Mouse (Mus musculus): Measurements from ENCODE around the gene Dhx33.

Dhx33 gene

GRCm38 (mm10) chr11:70982030-70982429, 22.2 kb downstream of the Dhx33 start:
- DNase-seq (ENCODE audit: low read depth), result peak; percentile 18

GRCm38 (mm10) chr11:70980751-70981510, 23.3 kb downstream of the Dhx33 start:
- no peak for DNase-seq (ENCODE audit: low read depth)

- DNase-seq (ENCODE audit: low read depth), result no peak
These were observed 24.0 kb downstream of the Dhx33 start for GRCm38 (mm10) chr11:70980232-70980631.

- no peak for DNase-seq (ENCODE audit: low read depth)
These were observed 26.9 kb downstream of the Dhx33 start for GRCm38 (mm10) chr11:70977293-70977692.

- no peak for DNase-seq (ENCODE audit: low read depth)
These were observed 29.0 kb downstream of the Dhx33 start for GRCm38 (mm10) chr11:70975193-70975592.

DNA sequence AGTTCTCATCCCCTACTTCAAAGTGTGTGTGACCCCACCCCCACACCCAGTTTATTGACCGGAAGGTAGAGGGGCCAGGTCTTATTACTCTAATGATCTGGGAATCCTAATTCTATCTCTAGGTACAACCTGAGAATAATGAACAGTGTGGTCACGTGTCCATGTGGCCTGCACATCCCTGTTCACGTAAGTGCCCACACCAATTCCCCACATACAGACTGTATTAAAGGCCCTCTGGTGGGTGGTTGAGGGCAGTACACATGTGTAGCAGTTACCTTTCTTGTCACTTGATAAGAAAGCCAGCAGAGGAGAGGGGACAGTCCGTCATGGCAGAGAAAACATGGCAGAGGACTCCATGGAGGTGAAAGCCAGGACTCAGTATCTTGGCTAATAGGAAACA, 30.3 kb downstream of the Dhx33 start:
- DNase-seq (ENCODE audit: low read depth), result peak; percentile 36

- no peak for DNase-seq (ENCODE audit: low read depth)
These were observed 31.7 kb downstream of the Dhx33 start for GRCm38 (mm10) chr11:70972586-70972985.

DNA sequence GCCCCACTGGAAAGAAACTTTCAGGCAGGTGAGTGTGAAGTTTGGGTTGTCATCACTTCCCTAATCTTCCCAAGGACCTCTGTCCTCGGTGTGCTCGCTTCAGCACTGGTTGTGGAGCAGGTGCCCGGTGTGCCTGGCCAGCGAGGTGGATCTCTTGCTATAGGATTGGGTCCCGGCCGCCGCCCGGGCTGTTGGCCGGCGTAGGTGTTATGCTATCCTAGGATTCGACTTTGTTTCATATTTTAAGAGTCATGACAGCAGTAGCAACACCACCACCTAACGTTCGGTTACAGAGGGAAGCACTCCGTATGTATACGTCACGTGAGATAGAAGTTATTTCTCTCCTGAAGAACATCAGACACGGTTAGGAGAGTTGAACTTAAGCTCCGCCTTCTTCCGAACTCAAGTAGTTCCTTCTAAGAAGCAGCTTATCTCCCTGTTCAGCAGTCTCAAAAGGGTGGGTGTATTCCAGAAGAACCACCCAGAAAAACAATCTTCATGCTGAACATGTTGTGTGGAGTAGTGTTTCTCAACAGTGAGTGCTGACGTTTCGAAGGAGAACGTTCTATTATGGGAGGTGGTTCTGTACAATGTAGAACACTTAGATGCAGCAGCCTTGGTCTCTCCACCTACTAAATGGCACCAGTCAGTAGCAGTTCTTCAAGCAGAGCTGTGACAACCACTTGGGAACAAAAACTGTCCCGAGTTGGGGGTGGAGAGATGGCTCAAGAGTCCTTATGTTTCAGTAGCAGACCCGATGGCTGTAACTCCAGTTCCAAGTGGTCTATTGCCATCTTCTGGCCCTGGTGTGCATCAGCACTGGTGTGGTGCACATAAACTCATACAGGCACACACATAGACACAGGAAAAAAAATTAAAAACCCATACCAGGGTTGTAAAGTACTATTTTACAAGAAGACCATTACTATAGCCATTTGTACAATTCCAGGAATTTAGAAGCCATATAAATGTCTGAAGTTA, 33.4 kb downstream of the Dhx33 start:
- DNase-seq (ENCODE audit: low read depth), result peak; percentile 76

DNA sequence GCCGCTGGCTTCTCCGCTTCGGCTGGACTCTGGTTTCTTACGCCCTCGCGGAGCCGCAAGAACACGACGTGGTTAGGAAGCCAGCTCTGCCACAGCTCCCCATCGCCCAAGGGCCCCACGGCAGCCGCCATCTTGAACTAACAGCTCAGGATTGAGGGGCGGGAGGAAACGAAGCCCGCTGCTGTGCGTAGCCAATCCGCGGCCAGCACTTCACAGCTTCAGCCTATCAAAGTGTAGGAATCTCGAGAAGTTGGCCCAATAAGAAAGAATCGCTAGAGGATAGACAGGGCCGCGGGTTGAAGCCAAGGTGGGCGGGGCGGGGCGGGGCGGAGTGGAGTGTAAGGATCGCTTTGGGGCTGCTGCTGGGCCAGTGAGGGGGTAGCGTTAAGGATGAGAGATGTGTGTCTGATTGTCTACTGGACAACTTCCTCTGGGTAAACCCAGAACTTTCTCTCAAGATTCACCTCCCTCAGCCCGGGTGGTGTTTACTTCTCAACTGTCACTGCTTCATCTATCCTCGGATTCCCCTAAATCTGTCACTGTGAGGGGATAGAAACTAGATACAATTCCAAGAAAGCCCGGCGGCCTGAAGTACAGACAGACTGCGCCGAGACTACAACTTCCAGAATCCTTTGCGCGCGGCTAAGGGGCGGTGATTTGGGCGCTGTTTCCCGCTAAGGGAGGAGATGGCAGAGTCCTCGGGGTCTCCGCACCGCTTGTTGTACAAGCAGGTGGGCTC, 34.2 kb downstream of the Dhx33 start, which contains the start of the genes Nup88 and Rpain:
Gene Nup88 (minus strand): TSS at position 153 of the 739 bp plus-strand sequence.
Gene Rpain (plus strand): TSS at position 393 of the 739 bp plus-strand sequence.
- DNase-seq (ENCODE audit: low read depth), result peak; percentile 97

DNA sequence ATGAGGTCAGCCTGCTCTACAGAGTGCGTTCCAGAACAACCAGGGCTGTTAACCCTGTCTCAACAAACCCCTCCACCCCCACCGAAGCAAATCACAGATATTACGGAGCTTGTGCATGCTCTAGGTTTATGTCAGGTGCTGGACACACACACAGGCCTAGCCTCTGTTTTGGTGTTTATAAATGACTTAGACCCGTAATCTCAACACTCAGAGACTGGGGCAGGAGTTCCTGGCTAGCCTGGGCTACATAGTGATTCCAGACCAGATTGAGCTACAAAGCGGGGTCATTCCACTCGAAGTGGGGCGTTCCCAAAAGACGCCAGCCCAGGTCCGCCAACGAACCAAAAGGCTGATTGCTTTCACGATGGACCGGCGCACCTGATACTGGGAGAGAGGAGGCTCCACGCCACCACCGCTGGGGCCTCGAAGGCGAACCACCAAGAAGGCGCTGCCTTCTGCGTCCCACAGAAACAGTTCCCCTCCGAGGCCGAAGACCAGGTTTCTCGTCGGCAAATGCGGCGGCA, 34.9 kb downstream of the Dhx33 start:
- no peak for DNase-seq (ENCODE audit: low read depth)

DNA sequence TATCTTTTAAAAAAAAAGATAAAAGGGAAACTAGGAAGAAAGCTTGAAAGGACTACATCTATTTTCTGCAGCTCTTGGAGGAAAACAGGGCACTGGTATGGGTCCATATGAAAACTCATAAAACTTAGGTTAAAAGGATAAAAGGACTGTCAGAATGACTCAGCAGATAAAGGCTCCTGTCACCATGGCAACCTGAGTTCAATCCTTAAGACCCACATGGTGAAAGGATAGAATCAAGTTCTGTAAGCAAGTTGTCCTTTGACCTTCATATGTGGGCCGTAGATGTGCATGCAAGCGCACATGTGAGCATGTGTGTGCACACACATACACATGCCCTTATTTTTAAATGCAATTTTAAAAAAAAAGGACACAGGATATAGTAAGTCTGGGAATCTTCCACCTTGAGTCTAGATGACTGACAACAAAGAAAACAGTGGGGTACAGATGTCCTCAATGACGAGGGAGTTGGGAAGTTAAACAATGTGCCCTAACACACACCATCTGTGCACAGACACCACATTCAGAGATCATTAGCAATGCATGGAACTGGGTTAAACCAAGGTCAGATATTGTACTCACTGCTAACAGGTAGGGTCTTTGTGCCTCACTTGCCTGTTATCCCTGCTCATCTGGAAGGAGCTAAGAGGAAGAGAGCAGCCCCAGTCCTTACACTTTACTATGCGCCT, 39.9 kb downstream of the Dhx33 start:
- no peak for DNase-seq (ENCODE audit: low read depth)

DNA sequence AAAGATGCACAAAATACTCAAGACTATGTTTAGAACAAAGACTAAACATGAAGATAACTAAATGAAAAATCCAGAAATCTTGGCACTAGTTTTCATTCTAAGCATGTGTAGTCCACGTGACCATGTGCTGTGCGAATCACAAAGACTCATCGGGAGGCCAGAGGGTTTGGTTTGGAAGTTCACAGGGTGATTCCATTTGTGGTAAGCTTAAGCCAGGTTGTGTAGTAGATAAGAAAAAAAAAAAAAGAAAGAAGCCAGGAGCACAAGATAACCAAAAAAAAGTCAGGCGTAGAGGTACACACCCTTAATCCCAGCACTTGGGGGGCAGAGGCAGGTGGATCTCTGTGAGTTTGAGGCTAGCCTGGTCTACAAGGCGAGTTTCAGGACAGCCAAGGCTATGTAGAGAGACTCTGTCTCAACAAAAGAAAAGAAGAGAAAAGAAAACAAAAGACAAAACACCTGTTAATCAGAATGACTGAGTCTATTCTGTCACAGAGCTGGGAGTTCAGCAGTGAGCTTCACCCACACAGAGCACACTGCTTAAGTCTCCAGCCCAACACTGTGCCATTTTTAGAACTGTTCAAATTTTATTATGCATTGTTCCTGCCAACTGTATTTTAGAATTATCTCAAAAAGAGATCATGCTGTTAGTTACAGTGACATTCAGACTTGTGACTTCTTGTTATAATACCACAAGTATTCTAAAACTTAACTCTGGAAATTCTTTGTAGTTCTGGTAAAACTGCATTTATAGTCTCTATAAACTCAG, 43.3 kb downstream of the Dhx33 start:
- DNase-seq (ENCODE audit: low read depth), result no peak

- DNase-seq (ENCODE audit: low read depth), result no peak
These were observed 49.5 kb downstream of the Dhx33 start for GRCm38 (mm10) chr11:70954711-70955110.

DNA sequence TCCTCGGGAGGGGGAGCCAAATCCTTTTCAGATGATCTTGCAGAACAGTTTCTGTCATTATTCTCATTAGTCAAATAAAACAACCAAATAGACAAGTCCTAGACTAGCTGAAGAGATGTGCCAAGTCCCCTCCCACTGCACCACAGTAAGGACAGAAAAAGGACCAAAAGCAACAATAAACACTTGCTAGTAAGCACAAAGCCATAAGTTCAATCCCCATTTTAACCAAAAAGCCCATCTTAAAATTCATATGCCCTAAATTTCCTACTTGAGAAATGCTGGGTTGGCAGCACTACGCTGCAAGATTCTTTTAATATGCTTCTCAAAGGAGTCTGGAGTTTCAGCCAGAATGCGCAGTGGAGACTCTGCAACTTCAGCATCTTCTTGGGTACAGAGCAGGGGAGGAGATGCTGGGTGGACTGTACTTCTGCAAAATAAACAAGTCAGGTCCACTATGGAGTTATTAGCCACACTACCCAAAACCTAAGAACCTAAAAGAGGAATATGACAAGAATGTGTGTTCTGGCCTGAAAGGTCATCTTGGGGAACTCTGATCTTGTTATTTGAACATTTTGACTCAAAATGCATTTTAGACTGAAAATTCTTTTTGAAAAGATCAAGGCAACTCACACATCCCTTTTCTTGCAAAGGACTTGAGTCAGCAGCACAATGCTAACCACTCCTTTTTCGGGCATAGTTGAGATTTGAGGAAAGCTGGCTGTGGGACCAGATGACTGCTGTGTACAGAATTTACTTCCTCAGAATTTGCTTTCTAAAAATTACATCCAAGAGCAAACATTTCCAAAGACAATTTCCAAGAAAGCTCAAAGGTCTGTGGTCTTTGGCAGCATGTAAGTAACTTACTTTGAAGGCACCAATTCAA, 59.1 kb downstream of the Dhx33 start:
- no peak for DNase-seq (ENCODE audit: low read depth)

- no peak for DNase-seq (ENCODE audit: low read depth)
These were observed 60.6 kb downstream of the Dhx33 start for GRCm38 (mm10) chr11:70943651-70944050.

DNA sequence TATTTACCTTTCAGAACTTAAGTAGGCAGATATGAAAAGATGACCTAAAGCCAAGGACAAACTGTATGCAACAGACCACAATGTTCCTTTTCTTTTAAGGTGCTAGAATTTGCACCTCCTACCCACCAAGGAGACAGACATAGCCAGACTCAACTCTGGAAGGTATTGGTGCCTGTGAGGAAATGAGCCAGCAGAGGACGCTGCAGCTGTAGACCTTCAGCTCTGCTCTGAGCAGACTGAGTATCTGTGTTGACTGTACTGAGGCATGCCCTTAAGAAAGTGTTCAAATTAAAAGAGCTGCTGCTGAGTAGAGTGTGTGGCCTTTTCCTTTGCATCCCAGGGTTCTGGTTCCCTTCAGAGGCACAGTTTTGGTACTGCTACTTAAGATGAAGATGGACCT, 61.6 kb downstream of the Dhx33 start:
- no peak for DNase-seq (ENCODE audit: low read depth)

- DNase-seq (ENCODE audit: low read depth), result no peak
These were observed 68.9 kb downstream of the Dhx33 start for GRCm38 (mm10) chr11:70935316-70935715.
